Mouse (Mus musculus): ENCODE measurements at regions not wholly inside any gene's neighbourhood (a gene's known extent, or its start where the extent isn't known, plus 50 kb on each side); places are given as distances from the start of the nearest gene placed in this dataset.

GRCm38 (mm10) chr5:112004041-112004440 is 248.3 kb downstream of the Cryba4 start:
- TF ChIP-seq CTCF (IDR thresholded peaks at IDR 0.05) (no peak), EP300 (IDR thresholded peaks at IDR 0.05) (no peak)
